Mouse (Mus musculus) thymus, adult 2 months (tissue): ENCODE results near the gene Vat1l. TPM values are rescaled to one million over a fixed set of nuclear protein-coding genes. Genes with fewer than 3 reads are reported as not detected.

Experiments used
- DNase-seq: peaks from one replicate; pipeline ENCODE4 v3.0.0; 2021
- H3K27ac ChIP-seq: fragments of 200-500 bp; 2 replicates; pipeline ENCODE4 v1.5.1; 2012; ENCODE audit warnings: low read length, control low read depth; ENCODE audit not compliant: control insufficient read depth, insufficient read depth
- H3K27me3 ChIP-seq: fragments of 200-500 bp; 2 replicates; pipeline ENCODE4 v1.6.1; 2012; ENCODE audit warnings: mild to moderate bottlenecking, low read length, moderate library complexity, mixed read lengths; ENCODE audit not compliant: control insufficient read depth, insufficient read depth
- H3K36me3 ChIP-seq: fragments of 200-500 bp; 2 replicates; pipeline ENCODE4 v1.6.1; 2012; ENCODE audit warnings: mild to moderate bottlenecking, low read length, moderate library complexity; ENCODE audit not compliant: control insufficient read depth, insufficient read depth
- H3K4me1 ChIP-seq: fragments of 200-500 bp; replicated peaks from 2 replicates; pipeline ENCODE4 v1.6.1; 2012; ENCODE audit warnings: low read length; ENCODE audit not compliant: control insufficient read depth, insufficient read depth
- H3K4me3 ChIP-seq: fragments of 200-500 bp; 2 replicates; pipeline ENCODE4 v1.5.1; 2012; ENCODE audit warnings: mild to moderate bottlenecking, low read length, control low read depth, moderate library complexity; ENCODE audit not compliant: control insufficient read depth, insufficient read depth
- CTCF ChIP-seq: fragments of 200-500 bp; IDR thresholded peaks from 2 replicates; pipeline ENCODE4 v1.5.1; 2012; ENCODE audit warnings: mild to moderate bottlenecking, control low read depth, low read length, moderate library complexity, borderline replicate concordance; ENCODE audit not compliant: control insufficient read depth, poor library complexity, insufficient read depth; ENCODE audit errors: extremely low read depth
- POLR2A ChIP-seq: fragments of 200-500 bp; IDR thresholded peaks from 2 replicates; pipeline ENCODE4 v1.6.1; 2012; ENCODE audit warnings: mild to moderate bottlenecking, low read length, control low read depth, moderate library complexity; ENCODE audit not compliant: control insufficient read depth, poor library complexity, insufficient read depth; ENCODE audit errors: extremely low read depth
- WGBS: fragments of 180-500 bp; shearing (Covaris S2); methylation state at CpG from one replicate; pipeline ENCODE4 v1.1.7; 2018; 5-methylcytosine and 5-hydroxymethylcytosine counted together
- polyA plus RNA-seq: library from polyadenylated mRNA; depleted of rRNA; stranded (reverse); fragments of >200 nt; gene quantifications from 2 replicates; pipeline ENCODE4 v1.2.3, GENCODE M21; 2012; rRNA removed

Vat1l gene
- polyA plus RNA-seq, 1 experiment, result 0.24 TPM

DNA sequence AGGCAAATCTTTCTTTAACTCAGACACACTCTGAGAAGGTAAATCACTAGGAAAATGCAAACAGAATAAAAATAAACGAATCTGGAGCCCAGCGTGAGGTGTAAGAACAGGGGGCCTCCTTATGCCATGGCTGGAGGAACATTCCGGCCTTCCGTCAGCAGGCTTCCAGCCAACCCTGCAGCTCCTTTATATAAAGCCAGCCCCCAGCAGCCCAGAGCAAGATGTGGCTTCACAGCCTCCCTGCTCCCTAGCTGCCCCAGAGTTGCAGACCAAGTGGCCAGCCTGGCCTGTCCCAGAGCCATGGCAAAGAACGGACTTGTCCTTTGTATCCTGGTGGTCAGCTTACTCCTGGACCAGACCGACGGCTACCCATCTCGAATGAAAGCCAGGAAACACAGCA is 212.4 kb downstream of the Vat1l start, which contains the start of gene Clec3a:
Gene Clec3a, plus strand, starts transcription at position 301 of the 400 bp plus-strand sequence.
- Histone ChIP-seq H3K27ac (no peak within 1 kb of the TSS), H3K27me3 (no peaks in the 10 kb centered on the region), H3K36me3 (no peaks in the 10 kb centered on the region), H3K4me1 (no peaks in the 10 kb centered on the region), H3K4me3 (no peak within 1 kb of the TSS)
- 93% methylated on average over 8 of the region's 8 CpGs for WGBS
- TF ChIP-seq POLR2A (no peak), CTCF (no peak)
- no peak for DNase-seq

DNA sequence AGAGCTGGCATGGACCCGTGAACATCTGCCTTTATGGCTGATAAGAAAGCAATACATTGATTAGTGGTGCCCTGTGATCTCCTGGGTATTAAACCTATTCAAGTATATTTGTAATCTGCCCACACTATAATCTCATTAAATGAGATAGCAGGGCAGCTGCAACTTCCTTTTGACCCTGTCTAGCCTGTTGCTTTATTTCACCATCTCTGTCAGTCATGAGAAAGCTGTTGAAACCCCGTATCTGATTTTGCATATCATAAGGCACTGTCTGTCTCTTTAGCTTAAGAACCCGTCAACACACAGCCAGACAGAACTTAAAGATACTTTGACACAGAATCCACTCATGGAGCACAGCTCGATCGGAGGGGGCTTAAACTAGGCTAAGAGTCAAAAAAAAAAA is 213.1 kb downstream of the Vat1l start:
- no peaks in the 10 kb centered on the region for H3K4me1 ChIP-seq
- DNase-seq, result no peak
- no peaks in the 10 kb centered on the region for H3K27me3 ChIP-seq
- no peak overlapping the region for H3K27ac ChIP-seq
- no peak overlapping the region for H3K4me3 ChIP-seq
- TF ChIP-seq POLR2A (no peak), CTCF (no peak)
- no peaks in the 10 kb centered on the region for H3K36me3 ChIP-seq
- WGBS, result 89% methylated on average over 5 of the region's 5 CpGs

DNA sequence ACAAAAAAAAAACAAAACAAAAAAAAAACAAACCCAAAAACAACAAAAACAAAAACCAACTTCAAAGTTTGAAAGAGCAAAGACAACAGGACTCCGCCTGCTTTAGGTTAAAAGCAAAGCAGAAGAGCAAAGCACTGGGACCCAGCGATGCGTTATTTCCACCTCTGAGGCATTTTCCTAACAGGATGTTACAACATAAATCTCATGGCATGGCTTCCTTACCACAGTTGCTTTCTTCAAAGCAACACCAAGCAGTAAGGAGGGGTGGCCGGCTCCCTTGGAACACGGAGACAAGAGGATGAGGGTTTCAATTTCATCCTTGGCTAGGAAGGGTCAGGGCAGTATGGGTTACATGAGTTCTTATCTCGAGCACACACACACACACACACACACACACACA is 213.5 kb downstream of the Vat1l start:
- TF ChIP-seq POLR2A, result no peak
- no peak for TF ChIP-seq CTCF
- H3K4me3 ChIP-seq, result no peak overlapping the region
- 35% methylated on average over 6 of the region's 6 CpGs for WGBS
- DNase-seq, result no peak
- no peaks in the 10 kb centered on the region for H3K4me1 ChIP-seq
- H3K27ac ChIP-seq, result no peak overlapping the region
- H3K27me3 ChIP-seq, result no peaks in the 10 kb centered on the region
- H3K36me3 ChIP-seq, result no peaks in the 10 kb centered on the region

DNA sequence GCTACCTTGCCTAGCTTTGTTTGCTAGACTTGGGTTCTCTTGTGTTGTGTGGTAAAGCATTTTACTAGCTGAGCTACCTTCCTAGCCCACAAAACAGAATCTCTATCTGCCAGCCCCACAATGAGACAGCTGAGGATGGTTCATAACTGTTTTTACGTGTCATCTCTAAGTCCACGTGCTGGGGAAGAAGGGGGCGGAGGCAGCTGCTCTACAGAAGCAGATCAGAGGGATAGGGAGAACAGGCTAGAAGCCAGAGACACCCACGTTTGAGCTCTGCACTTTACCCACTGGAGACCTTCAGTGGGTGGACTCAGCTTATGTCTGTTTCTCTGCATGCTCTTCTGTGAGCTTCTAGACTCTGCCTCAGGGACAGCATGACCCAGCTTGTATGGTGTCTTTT is 216.1 kb downstream of the Vat1l start:
- Histone ChIP-seq H3K36me3 (no peaks in the 10 kb centered on the region), H3K4me1 (no peaks in the 10 kb centered on the region), H3K4me3 (no peak overlapping the region), H3K27ac (no peak overlapping the region), H3K27me3 (no peaks in the 10 kb centered on the region)
- no peak for DNase-seq
- WGBS, result 75% methylated on average over 4 of the region's 4 CpGs
- TF ChIP-seq POLR2A (no peak), CTCF (no peak)

Other genes starting within 250 kb of the Vat1l start
- gene Nudt7, start 72.1 kb upstream of the Vat1l start, polyA plus RNA-seq, result 9.1 and 9.7 TPM in 2 replicates
- not detected in 2 replicates for gene Clec3a, start 212.5 kb downstream of the Vat1l start, polyA plus RNA-seq
- gene Wwox, start 234.0 kb downstream of the Vat1l start, polyA plus RNA-seq, result 8.4 and 8.8 TPM in 2 replicates